Mouse (Mus musculus): ENCODE results near the gene Kcnb1.

Gene Kcnb1

DNA sequence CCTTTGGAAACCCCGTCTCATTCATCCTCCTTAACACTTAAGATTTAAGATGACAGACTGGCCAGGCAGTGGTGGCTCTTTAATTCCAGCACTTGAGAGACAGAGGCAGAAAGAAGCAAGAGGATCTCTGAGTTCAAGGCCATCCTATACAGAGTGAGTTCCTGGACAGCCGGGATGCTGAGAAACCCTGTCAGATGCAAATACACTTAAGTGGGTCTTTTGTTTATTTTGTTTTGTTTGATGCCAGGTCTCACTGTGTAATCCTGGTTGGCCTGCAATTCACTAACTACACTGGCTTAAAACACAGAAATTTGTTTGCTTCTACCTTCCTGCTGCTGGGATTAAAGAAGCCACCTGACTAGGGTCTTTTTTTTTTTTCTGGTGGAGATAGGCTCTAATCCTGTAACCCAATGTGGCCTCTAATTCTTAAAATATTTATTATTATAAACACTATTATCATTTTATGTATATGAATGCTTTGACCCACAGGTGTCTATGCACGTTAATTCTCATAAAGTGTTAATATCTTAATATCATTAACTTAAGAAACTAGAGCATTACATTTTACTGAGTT is 131.1 kb downstream of the Kcnb1 start:
- DNase-seq, result no peak

DNA sequence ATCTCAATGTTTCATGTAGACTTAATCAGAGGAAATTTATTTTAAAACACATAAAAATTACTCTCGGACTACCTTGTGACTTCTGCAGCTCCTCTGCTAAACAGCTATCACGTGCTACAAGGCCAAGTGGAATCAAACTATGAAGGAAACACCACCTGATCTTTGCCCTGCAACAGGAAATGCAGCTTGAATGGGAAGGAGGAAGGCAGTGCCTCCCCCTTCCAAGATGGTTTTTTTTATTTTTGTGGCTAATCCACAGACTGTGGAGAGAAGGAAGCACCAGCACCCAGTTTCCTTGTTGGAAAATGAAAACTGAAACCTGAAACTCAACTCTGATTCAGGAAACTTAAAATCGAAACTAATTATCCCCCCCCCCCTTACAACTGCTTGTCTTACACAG is 131.8 kb downstream of the Kcnb1 start:
- DNase-seq, result no peak

DNA sequence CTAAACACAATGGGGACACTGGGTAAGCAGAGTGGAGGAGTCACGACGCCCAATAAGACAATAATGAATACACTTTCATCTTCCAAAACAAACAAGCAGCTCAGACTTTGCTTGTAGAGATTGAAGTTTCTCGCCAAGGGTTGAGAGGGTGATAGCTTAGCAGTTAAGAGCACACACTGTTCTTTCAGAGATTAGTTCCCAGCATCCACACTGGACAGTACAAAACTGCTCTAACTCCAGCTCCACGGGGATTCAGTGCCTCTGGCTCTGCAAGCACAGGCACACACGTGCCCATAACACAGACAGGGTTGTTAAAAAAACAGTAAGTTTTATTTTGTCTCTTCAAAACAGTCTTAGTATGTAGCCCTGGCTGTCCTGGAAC is 133.0 kb downstream of the Kcnb1 start:
- no peak for DNase-seq

DNA sequence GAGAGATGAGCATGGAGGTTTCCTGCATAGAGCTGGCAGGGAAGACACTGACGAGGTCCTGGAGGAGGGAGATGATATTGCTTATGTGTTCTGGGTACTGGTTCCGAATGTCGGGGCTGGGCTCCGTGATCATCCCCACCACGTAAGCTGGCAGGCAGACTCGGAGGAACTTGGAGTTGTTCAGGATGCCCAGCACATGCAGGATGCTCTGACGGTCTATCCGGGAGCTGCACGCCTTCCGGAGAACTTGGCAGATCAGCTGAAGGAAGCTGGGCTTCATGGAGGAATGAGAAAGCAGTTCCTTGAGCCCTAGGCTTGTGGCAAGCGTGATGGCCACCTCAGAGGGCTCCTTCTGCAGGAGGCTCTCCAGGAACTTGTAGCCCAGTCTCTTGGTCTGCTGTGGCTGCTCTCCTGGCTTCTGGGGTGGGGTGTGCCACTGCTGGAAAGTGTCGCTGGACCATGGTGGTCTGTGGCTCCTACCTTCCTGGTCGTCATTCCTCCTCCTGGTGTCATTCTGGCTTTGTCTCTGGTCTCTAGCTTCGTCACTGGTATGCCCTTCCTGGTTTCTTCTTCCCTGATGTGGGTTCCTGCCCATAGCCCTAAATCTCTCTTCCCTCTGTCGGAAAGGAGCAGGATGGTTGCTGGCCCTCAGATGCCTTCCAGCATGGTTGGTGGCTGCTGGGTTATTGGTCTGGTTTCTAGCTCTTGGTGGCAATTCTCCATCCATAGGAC is 133.6 kb downstream of the Kcnb1 start:
- DNase-seq, result no peak

DNA sequence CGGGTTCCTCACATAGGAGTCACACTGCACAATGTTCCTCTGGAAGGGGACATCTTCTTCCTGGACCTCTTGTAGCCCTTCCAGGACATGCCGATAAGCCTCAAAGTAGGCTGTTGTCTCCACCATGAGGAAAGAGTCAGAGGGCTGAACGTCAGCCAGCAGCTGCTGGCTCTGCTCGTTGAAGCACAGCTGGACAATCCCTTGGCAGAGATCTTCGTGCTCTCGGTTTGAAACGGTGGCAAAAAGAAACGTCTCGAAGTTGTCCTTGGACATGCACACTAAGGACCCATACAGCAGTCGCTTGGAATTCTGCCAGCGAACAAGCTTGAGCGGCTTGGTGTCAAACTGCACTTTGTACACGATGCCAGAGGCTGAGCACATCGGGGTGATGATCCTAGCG is 134.6 kb downstream of the Kcnb1 start:
- DNase-seq, result no peak

DNA sequence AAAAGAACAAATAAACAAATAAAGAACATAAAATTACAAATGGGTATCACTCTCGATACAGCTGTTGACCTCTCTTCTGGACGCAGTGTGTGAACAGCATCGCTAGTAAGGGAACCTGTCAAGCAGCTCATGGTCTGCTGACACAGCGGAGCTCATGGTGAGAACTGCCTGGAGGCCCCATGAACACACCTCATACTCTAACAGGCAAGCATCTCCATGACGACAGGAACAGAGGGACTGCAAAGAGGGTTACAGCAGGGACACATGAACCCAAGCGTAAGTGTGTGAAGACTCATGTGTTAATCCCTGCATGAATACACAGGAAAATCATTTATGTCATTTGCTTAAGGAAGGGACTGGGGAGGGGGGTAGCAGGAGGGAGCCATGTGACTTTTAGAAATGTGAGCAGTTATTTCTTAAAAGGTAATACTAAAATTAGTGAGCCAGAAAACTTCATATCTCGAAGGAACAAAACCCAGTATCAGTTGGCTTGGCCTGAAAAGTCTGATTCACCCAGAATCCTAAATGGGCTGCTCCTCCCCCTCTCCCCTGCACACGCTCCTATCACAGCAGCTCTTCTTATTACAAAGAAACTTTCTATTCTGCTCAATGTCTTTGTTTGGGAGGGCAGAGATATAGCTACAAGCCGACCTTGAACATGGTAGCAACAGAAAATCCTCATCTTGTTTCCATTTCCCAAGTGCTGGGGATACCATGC is 136.7 kb downstream of the Kcnb1 start:
- DNase-seq, result no peak

DNA sequence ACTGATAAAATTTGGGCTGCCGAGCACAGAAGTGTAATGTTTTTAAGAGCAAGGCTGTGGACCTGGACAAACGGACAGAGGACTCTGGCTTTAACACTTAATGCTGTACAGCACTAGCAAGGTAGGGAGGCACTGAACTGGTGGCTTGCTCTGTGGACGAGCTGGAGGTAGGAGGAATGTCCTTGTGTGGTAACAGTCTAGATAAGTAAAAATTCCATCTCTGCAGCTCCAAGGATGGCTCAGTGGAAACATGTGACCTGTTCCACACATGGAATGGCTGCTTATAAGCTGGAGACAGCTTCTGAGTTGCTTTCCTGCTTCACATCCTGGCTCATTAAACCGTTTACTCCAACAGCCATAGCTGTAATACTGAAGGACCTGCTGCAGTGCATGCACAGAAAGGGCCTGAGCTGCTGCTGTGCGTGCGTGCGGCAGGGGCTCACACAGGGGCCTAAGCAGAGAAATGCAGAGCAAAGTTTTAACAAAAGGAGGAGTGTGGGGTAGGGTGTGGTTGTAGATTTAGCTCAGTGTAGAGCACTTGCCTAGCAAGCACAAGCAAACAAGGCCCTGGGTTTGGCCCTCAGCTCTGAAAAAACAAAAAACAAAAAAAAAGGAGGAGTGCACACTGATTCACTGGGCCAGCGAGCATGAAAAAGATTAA is 141.1 kb downstream of the Kcnb1 start:
- no peak for DNase-seq

DNA sequence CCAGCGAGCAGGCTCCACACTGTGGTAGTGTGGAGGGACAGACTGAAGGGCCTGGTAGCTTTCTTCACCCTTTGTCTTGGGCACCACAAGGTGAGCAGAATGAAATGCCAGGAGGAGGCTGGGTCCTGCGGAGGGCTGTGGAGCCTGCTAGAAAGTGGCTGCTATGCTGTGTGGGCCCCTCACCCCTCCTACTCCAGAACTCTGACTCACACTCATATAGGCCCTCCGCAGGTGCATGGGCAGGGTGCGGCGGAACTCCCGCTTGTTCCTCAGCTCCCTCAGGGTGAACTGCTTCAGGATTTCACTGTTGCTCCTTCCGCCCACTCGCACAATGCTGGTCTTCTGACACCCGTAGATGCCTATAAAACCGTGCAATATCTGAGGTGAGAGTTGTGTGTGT is 141.7 kb downstream of the Kcnb1 start:
- no peak for DNase-seq
